Mouse (Mus musculus): ENCODE results near the gene Dazap2. TPM values are rescaled to one million over a fixed set of nuclear protein-coding genes. Genes with fewer than 3 reads are reported as not detected.
"Not testable (repeated sequence)": the region's sequence is repeated elsewhere in the genome, so short reads cannot be mapped to it uniquely, and the experiment has no call there.

Gene Dazap2
- total RNA-seq, 2 experiments from 2014 or later = 108 to 109 TPM

- no peak for TF ChIP-seq CTCF (IDR thresholded peaks at IDR 0.05)
- H3K4me3 ChIP-seq = no peak overlapping the region
- no peak overlapping the region for H3K27ac ChIP-seq
- no peak for DNase-seq (ENCODE audit: extremely low spot score in 1 of 2, low spot score in 2 of 2)
- intact Hi-C loops (cut with DNase I) = no loop called here
Observed at GRCm38 (mm10) chr15:100588297-100588696, 26.9 kb upstream of the Dazap2 start.

GRCm38 (mm10) chr15:100590436-100590835 is 24.7 kb upstream of the Dazap2 start:
- intact Hi-C loops (cut with DNase I) = no loop called here
- Histone ChIP-seq H3K4me3 (no peak overlapping the region), H3K27ac (no peak overlapping the region)
- TF ChIP-seq CTCF (IDR thresholded peaks at IDR 0.05) = no peak
- DNase-seq (ENCODE audit: extremely low spot score in 1 of 2, low spot score in 2 of 2) = no peak

GRCm38 (mm10) chr15:100592817-100593216 is 22.3 kb upstream of the Dazap2 start:
- no peak overlapping the region for H3K27ac ChIP-seq
- H3K4me3 ChIP-seq = no peak overlapping the region
- DNase-seq (ENCODE audit: extremely low spot score in 1 of 2, low spot score in 2 of 2) = no peak
- TF ChIP-seq CTCF (IDR thresholded peaks at IDR 0.05) = no peak
- intact Hi-C loops (cut with DNase I) = no loop called here

DNA sequence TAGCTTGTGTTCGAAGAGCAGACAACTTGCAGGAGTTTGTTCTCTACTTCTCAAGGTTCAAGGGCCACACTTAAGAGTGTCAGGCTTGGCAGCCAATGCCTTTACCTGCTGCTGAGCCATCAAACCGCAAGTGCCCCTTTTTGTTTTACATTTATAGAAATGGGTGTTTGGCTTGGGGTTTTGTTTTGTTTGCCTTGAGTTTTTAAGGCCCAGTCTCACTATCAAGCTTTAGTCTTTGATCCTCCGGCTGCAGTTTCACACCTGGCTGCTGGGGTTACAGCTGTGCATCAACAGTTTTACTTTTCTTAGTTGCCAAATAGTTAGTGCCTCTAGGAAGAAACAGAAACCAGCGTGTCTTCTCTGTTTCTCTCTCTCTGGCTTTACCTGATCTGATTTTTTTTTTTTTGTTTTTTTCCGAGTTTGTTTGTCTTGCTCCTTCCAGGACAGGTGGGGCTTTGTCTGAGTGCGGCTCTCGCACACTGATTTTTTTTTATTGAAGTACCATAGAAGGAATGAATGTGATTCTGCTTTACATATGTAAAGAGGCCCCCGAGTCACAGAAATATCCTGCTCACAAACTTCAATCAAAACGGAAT is 16.8 kb upstream of the Dazap2 start:
- no peak for TF ChIP-seq CTCF (IDR thresholded peaks at IDR 0.05)
- intact Hi-C loops (cut with DNase I) = loop anchor here (5.0 kb wide), 1 partner anchor 46 kb away; the partner anchor contains the start of gene Tfcp2
- DNase-seq (ENCODE audit: extremely low spot score in 1 of 2, low spot score in 2 of 2) = no peak
- Histone ChIP-seq H3K4me3 (peak overlapping the region; percentile 90), H3K27ac (no peak overlapping the region)

DNA sequence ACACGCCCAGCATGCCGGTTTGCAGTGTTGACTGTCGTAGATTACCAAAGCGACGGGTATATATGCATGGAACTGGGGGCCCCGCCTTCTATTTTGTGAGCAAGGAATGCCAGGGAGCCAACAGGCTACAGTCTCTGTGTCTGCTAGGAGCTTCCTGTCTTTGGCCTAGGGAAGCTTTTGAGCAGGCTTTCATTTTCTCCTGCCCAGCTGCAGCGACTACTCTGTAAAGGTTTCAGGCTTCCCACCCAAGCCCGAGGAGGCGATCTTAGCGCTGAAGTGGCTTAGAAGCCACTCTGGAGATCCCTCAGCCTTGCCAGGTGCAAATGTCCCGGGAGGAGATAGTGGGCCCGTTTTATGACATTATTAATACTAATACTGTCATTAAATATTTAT is 16.3 kb upstream of the Dazap2 start:
- H3K4me3 ChIP-seq = peak overlapping the region; percentile 90
- DNase-seq (ENCODE audit: extremely low spot score in 1 of 2, low spot score in 2 of 2) = peak in 1 of 2 experiments; percentile 44
- intact Hi-C loops (cut with DNase I) = loop anchor here (5.0 kb wide), 1 partner anchor 47 kb away; the partner anchor contains the start of gene Tfcp2
- no peak for TF ChIP-seq CTCF (IDR thresholded peaks at IDR 0.05)
- peak overlapping the region; percentile 92 for H3K27ac ChIP-seq

- H3K27ac ChIP-seq = peak within 1 kb of the TSS; percentile 92
- TF ChIP-seq CTCF (IDR thresholded peaks at IDR 0.05) = no peak
- H3K4me3 ChIP-seq = peak within 1 kb of the TSS; percentile 90
- DNase-seq (ENCODE audit: extremely low spot score in 1 of 2, low spot score in 2 of 2) = peak; percentile 48 to 53
- intact Hi-C loops (cut with DNase I) = loop anchor here (5.0 kb wide), 1 partner anchor 47 kb away; the partner anchor contains the start of gene Tfcp2
Observed at GRCm38 (mm10) chr15:100599276-100600046, 15.7 kb upstream of the Dazap2 start, which contains the start of gene Pou6f1. Gene Pou6f1 (minus strand): TSS chr15:100599984.

GRCm38 (mm10) chr15:100600047-100600695 is 15.0 kb upstream of the Dazap2 start:
- DNase-seq (ENCODE audit: extremely low spot score in 1 of 2, low spot score in 2 of 2) = peak; percentile 71 to 73
- intact Hi-C loops (cut with DNase I) = no loop called here
- Histone ChIP-seq H3K4me3 (peak overlapping the region; percentile 90), H3K27ac (peak overlapping the region; percentile 92)
- TF ChIP-seq CTCF (IDR thresholded peaks at IDR 0.05) = peak; percentile 62

DNA sequence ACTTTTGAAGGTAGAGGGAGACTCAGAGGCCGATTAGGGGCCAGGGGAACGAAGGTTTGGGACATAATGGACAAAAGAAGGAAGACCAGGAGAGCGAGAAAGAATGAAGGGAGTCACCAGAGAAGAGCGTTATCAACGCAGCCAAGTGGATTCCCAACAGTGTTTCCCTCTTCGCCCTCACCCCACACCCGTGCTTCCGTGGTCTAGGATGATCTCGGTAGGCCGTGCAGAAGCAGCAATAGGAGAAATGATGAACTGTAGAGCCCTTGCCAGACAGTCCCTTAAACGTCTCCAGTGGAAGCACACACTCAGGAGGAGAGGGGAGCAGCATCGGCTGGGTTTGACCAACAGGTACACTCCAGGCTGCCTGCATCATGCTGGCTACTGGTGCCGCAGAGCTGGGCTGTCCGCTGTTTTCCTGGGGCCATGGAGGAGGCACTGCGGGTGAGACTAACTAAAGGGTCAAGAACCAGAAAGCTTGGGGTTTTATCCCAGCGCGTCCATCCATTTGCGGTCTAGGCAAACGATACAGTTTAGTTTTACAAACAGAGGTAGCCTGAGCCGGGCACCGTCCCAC is 14.4 kb upstream of the Dazap2 start:
- DNase-seq (ENCODE audit: extremely low spot score in 1 of 2, low spot score in 2 of 2) = no peak
- TF ChIP-seq CTCF (IDR thresholded peaks at IDR 0.05) = no peak
- intact Hi-C loops (cut with DNase I) = no loop called here
- peak overlapping the region; percentile 90 for H3K4me3 ChIP-seq
- peak overlapping the region; percentile 92; the same call in 1 of the 2 replicates for H3K27ac ChIP-seq

GRCm38 (mm10) chr15:100601669-100602068 is 13.5 kb upstream of the Dazap2 start:
- TF ChIP-seq CTCF (IDR thresholded peaks at IDR 0.05) = no peak
- H3K4me3 ChIP-seq = no peak overlapping the region
- no peak for DNase-seq (ENCODE audit: extremely low spot score in 1 of 2, low spot score in 2 of 2)
- no peak overlapping the region for H3K27ac ChIP-seq
- intact Hi-C loops (cut with DNase I) = no loop called here

GRCm38 (mm10) chr15:100606677-100607076 is 8.5 kb upstream of the Dazap2 start:
- H3K27ac ChIP-seq; DNase-seq (ENCODE audit: extremely low spot score in 1 of 2, low spot score in 2 of 2); intact Hi-C loops (cut with DNase I); H3K4me3 ChIP-seq: not testable (repeated sequence)
- TF ChIP-seq CTCF (IDR thresholded peaks at IDR 0.05) = peak; percentile 31

- intact Hi-C loops (cut with DNase I) = loop anchor here (2.0 to 10.0 kb wide), 4 partner anchors 60 to 117 kb away; partner anchors contain the start of genes Csrnp2 and Tfcp2
- Histone ChIP-seq H3K4me3 (no peak overlapping the region), H3K27ac (no peak overlapping the region)
- no peak for TF ChIP-seq CTCF (IDR thresholded peaks at IDR 0.05)
- DNase-seq (ENCODE audit: extremely low spot score in 1 of 2, low spot score in 2 of 2) = no peak
Observed at GRCm38 (mm10) chr15:100611951-100612350, 3.2 kb upstream of the Dazap2 start.

Measured in left cerebral cortex, adult 2 months (tissue).